Mouse (Mus musculus) megakaryocyte-erythroid progenitor cell, adult 5 weeks (primary cell): ENCODE measurements around the gene E2f2. TPM values are rescaled to one million over a fixed set of nuclear protein-coding genes. Genes with fewer than 3 reads are reported as not detected.

Experiments
- polyA plus RNA-seq: library from polyadenylated mRNA; stranded (reverse); fragments of >175 nt; gene quantifications from 2 replicates; pipeline ENCODE4 v1.2.3, GENCODE M21; 2012

The E2f2 gene
- 19.2 and 23.7 TPM in 2 replicates for polyA plus RNA-seq

DNA sequence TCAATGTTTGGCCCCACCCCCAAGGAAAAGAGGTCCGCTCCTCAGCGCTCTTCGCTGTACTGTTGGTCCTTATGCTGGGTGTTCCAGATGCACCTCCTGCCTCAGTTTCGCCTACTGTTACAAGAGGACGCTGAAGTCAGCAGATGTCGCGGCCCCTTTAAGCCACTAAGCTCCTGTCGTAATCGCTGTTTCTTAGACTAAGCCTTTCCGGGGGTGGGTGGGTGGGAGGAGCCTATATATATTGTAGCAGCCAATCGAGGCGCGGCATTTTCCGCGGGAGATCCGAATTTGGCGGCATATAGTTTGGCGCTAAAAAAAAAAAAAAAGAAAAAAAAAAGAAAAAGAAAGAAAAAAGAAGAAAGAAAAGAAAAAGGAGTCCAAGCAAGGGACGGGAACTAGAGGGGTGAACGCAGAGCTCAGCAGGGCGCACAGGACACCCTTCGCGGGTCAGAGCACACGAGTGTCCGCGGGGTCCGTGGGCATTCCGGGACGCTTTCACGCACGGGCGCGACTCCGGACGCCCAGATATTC lies at the start of gene E2f2:
Gene E2f2 (plus strand): TSS at position 384 of the 531 bp plus-strand sequence.

DNA sequence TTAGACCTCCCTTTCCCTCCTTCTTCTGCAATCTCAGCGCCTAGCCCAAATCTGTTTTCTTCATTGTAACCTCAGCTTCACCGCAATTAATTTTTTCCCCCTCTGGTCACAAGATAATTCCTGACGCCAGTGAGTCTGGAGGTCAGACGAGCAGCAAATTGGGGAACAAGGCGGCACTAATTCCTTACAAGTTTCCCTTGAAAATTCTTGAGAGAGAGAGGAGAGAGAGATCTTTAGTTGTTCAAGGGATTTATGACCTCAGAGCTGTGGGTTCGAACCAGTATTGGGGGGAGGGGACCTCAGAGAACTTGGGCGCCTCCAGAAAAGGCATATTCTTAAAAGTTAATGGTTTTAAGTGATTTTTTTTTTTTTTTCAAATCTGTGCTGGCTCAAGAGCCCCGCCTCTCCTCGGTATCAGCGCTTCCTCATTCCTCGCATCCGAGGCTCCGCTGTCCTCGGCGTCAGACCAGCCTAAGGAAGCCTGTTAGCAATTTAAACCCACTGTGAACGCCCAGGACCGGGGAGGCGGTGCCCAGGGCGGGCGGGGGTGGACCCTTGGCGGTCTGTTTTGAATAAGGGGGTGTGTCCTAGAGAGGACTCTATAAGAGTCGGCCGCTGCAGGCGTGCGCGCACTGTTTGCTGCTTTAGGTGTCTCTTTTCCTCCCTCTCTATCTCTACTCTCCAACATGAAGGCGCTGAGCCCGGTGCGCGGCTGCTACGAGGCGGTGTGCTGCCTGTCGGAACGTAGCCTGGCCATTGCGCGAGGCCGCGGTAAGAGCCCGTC lies 28.8 kb upstream of the E2f2 start, which contains the start of gene Id3:
Gene Id3 (plus strand): TSS at position 305 of the 784 bp plus-strand sequence.

DNA sequence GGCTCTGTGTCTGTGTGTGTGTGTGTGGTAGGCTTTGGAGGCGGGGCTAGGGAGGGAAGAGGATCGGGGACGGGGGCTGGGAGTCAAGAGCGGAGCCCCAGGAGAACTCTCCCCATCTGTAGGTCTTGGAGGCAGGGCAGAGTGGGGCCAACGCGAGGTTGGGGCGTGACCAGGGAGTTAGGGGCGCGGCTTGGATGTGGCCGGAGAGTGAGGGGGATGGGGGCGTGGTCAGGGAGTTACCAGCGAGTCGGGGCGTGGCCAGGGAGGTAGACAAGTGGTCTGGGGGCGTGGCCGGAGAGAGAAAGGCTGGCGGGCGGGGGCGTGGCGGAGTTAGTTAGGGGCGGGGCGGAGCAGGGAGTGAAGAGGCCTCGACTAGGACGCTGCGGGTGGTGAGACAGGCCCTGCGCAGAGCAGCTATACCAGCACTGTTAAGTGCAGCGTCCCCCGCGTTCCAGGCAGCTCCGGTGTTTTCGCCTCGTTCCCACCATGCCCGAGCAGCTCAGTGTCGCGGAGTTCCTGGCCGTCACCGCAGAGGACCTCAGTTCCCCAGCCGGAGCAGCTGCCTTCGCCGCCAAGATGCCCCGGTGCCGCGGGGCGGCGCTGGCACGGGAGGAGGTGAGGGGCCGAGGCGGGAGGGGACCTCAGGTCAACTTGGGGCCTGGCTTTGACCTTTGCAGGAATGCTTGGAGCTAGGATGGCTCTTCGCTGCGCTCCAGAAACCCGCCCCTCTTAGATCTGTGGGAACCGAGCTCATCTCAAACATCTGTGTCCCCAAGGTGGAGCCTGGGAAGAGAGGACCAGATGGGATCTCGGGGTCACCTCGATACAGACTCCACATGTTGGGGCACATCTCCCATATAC lies 34.1 kb downstream of the E2f2 start, which contains the start of gene Asap3:
Gene Asap3 (plus strand): TSS at position 333 of the 861 bp plus-strand sequence.

Other genes starting within 250 kb of the E2f2 start
- 32.8 and 37.4 TPM in 2 replicates for gene Hmgcl, start 225.9 kb upstream of the E2f2 start, polyA plus RNA-seq
- 15.6 and 16.6 TPM in 2 replicates for gene Gale, start 208.7 kb upstream of the E2f2 start, polyA plus RNA-seq
- 220 and 237 TPM in 2 replicates for gene Lypla2, start 199.8 kb upstream of the E2f2 start, polyA plus RNA-seq
- gene Pithd1, start 185.1 kb upstream of the E2f2 start, polyA plus RNA-seq: 38.5 and 46.6 TPM in 2 replicates
- 15.5 and 16.6 TPM in 2 replicates for gene Eloa, start 150.6 kb upstream of the E2f2 start, polyA plus RNA-seq
- 1,355 and 1,569 TPM in 2 replicates for gene Rpl11, start 119.0 kb upstream of the E2f2 start, polyA plus RNA-seq
- gene Id3, start 28.9 kb upstream of the E2f2 start, polyA plus RNA-seq: 29.1 and 40.4 TPM in 2 replicates
- gene Asap3, start 34.0 kb downstream of the E2f2 start, polyA plus RNA-seq: 0.01 and 0.05 TPM in 2 replicates
- 0.28 TPM in 1 of 2 replicates, not detected in the other for gene Tcea3, start 75.3 kb downstream of the E2f2 start, polyA plus RNA-seq
- 5.6 and 6.3 TPM in 2 replicates for gene Zfp46, start 112.3 kb downstream of the E2f2 start, polyA plus RNA-seq
- 63.6 and 98.5 TPM in 2 replicates for gene Hnrnpr, start 138.5 kb downstream of the E2f2 start, polyA plus RNA-seq